Mouse (Mus musculus) left cerebral cortex, adult 11 months (tissue): ENCODE measurements around the gene Dffb.
A peak's percentile ranks its signal among the peaks of the same experiment; 100 is the strongest.

Experiments used
- DNase-seq: peaks from one replicate; pipeline ENCODE4 v3.0.0; 2022; ENCODE audit warnings: low spot score

Gene Dffb

GRCm38 (mm10) chr4:153974431-153975291 is at the start of gene Dffb, which contains the start of gene Cep104:
TSS of gene Dffb (minus strand) at chr4:153975126.
TSS of gene Cep104 (plus strand) at chr4:153975194.
- peak; percentile 90 for DNase-seq

- DNase-seq = no peak
Measured at GRCm38 (mm10) chr4:154023754-154024601, 49.1 kb upstream of the Dffb start.

GRCm38 (mm10) chr4:154022844-154023243 is 47.9 kb upstream of the Dffb start:
- no peak for DNase-seq

- DNase-seq = no peak
Measured at GRCm38 (mm10) chr4:154022407-154022806, 47.5 kb upstream of the Dffb start.

- no peak for DNase-seq
Measured at GRCm38 (mm10) chr4:154021432-154021831, 46.5 kb upstream of the Dffb start.

- DNase-seq = no peak
Measured at GRCm38 (mm10) chr4:154019571-154019970, 44.6 kb upstream of the Dffb start.

- no peak for DNase-seq
Measured at GRCm38 (mm10) chr4:154015476-154015875, 40.5 kb upstream of the Dffb start.

GRCm38 (mm10) chr4:154012132-154012882 is 37.4 kb upstream of the Dffb start:
- DNase-seq = no peak

- no peak for DNase-seq
Measured at GRCm38 (mm10) chr4:154011646-154012089, 36.7 kb upstream of the Dffb start, which contains the start of gene Lrrc47. TSS of gene Lrrc47 (plus strand) at chr4:154011731.

- no peak for DNase-seq
Measured at GRCm38 (mm10) chr4:154010907-154011645, 36.1 kb upstream of the Dffb start.

GRCm38 (mm10) chr4:154007759-154008158 is 32.8 kb upstream of the Dffb start:
- DNase-seq = no peak

GRCm38 (mm10) chr4:154006264-154006663 is 31.3 kb upstream of the Dffb start:
- DNase-seq = no peak

GRCm38 (mm10) chr4:154005488-154005887 is 30.6 kb upstream of the Dffb start:
- DNase-seq = no peak

- no peak for DNase-seq
Measured at GRCm38 (mm10) chr4:153993505-153993904, 18.6 kb upstream of the Dffb start.

GRCm38 (mm10) chr4:153992715-153993114 is 17.8 kb upstream of the Dffb start:
- DNase-seq = no peak

GRCm38 (mm10) chr4:153980470-153980869 is 5.5 kb upstream of the Dffb start:
- no peak for DNase-seq

GRCm38 (mm10) chr4:153979243-153979642 is 4.3 kb upstream of the Dffb start:
- DNase-seq = no peak

- no peak for DNase-seq
Measured at GRCm38 (mm10) chr4:153975768-153976167, 842 bp upstream of the Dffb start.

GRCm38 (mm10) chr4:153975292-153975662 is 351 bp upstream of the Dffb start:
- no peak for DNase-seq

GRCm38 (mm10) chr4:153968063-153968462 is 6.9 kb downstream of the Dffb start:
- no peak for DNase-seq

- no peak for DNase-seq
Measured at GRCm38 (mm10) chr4:153967556-153967955, 7.4 kb downstream of the Dffb start.
